Mouse (Mus musculus) cortical plate, adult 2 months (tissue): Measurements from ENCODE around the gene Auts2.

Source experiments
- CTCF ChIP-seq: fragments of 200-500 bp; IDR thresholded peaks from 2 replicates; pipeline ENCODE4 v1.5.1; 2011; ENCODE audit warnings: mild to moderate bottlenecking, control low read depth, low read length; ENCODE audit not compliant: insufficient read depth; ENCODE audit errors: extremely low read depth
- POLR2A ChIP-seq: fragments of 200-500 bp; IDR thresholded peaks from 2 replicates; pipeline ENCODE4 v1.6.1; 2011; ENCODE audit warnings: mild to moderate bottlenecking, low read length, control low read depth; ENCODE audit not compliant: insufficient read depth; ENCODE audit errors: extremely low read depth

DNA sequence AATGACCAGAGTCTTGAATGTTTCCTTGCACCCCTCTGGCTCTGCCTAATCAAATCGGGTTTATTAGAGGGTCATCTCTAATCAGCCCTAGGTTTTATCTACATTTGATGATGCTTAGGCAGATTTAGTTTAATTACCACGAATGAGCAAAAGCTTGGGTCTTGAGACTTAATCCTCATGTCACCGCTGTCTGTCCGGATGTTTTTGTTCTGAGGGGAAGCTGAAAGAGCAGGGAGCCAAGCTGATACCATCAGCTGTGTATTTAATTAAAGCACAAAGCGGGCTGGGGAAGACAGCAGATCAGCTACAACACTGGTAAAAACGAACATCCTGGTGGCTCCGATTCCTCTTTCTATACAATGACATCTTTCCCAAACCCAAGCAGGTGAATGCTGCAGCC is 56.3 kb downstream of the Auts2 start:
- no peak for TF ChIP-seq POLR2A
- TF ChIP-seq CTCF = no peak
